Mouse (Mus musculus) embryo, embryonic 10 days (tissue): ENCODE data around the gene Vamp5.

Experiments used
- DNase-seq: peaks from one replicate; pipeline ENCODE4 v3.0.0-alpha.2; 2015; ENCODE audit warnings: low spot score

Vamp5 gene

GRCm38 (mm10) chr6:72366844-72367443 lies 13.3 kb downstream of the Vamp5 start, which contains the start of gene Rnf181:
Rnf181 (minus strand) TSS chr6:72366956.
- DNase-seq: no peak

- DNase-seq: no peak
Measured at GRCm38 (mm10) chr6:72366304-72366703, 14.0 kb downstream of the Vamp5 start.

- DNase-seq: no peak
Measured at GRCm38 (mm10) chr6:72364985-72365384, 15.3 kb downstream of the Vamp5 start.

- no peak for DNase-seq
Measured at GRCm38 (mm10) chr6:72364009-72364408, 16.3 kb downstream of the Vamp5 start.

- DNase-seq: peak; percentile 97
Measured at GRCm38 (mm10) chr6:72362132-72363028, 17.9 kb downstream of the Vamp5 start.

- no peak for DNase-seq
Measured at GRCm38 (mm10) chr6:72361121-72361551, 19.1 kb downstream of the Vamp5 start.

- no peak for DNase-seq
Measured at GRCm38 (mm10) chr6:72360599-72360935, 19.7 kb downstream of the Vamp5 start.

- DNase-seq: no peak
Measured at GRCm38 (mm10) chr6:72359891-72360598, 20.2 kb downstream of the Vamp5 start.

GRCm38 (mm10) chr6:72359343-72359742 lies 20.9 kb downstream of the Vamp5 start:
- no peak for DNase-seq

GRCm38 (mm10) chr6:72358086-72358764 lies 22.0 kb downstream of the Vamp5 start:
- DNase-seq: no peak

GRCm38 (mm10) chr6:72357164-72358079 lies 22.8 kb downstream of the Vamp5 start:
- DNase-seq: no peak

GRCm38 (mm10) chr6:72356001-72356532 lies 24.2 kb downstream of the Vamp5 start:
- DNase-seq: no peak

- DNase-seq: peak; percentile 79
Measured at GRCm38 (mm10) chr6:72355066-72355911, 25.0 kb downstream of the Vamp5 start, which contains the start of gene Tmem150a. Tmem150a (plus strand) TSS chr6:72355447.

- DNase-seq: no peak
Measured at GRCm38 (mm10) chr6:72354025-72354424, 26.2 kb downstream of the Vamp5 start.

GRCm38 (mm10) chr6:72352636-72353405 lies 27.4 kb downstream of the Vamp5 start:
- DNase-seq: no peak

GRCm38 (mm10) chr6:72350214-72350613 lies 30.1 kb downstream of the Vamp5 start:
- DNase-seq: no peak

GRCm38 (mm10) chr6:72348411-72348810 lies 31.9 kb downstream of the Vamp5 start:
- DNase-seq: no peak

- DNase-seq: peak; percentile 90
Measured at GRCm38 (mm10) chr6:72347166-72347941, 32.9 kb downstream of the Vamp5 start, which contains the start of gene 0610030E20Rik. 0610030E20Rik (plus strand) TSS chr6:72347317.
